Mouse (Mus musculus): ENCODE data around the gene Fbxl18. TPM values are rescaled to one million over a fixed set of nuclear protein-coding genes. Genes with fewer than 3 reads are reported as not detected.

Fbxl18 gene
- total and polyA plus RNA-seq, 3 experiments = 4.6 to 7.4 TPM; not detected in 1

GRCm38 (mm10) chr5:142877337-142878280 lies 17.6 kb downstream of the Fbxl18 start (continued):
- TF ChIP-seq GATA1 (IDR thresholded peaks at IDR 0.05; ENCODE audit: low read depth, low read length) (no peak), MAX (IDR thresholded peaks at IDR 0.05; ENCODE audit: low read length) (no peak), CTCF (IDR thresholded peaks at IDR 0.05 in 2 of 3, conservative IDR thresholded peaks at IDR 0.05 in 1 of 3; ENCODE audit: control insufficient read depth in 1 of 3, insufficient read depth in 1 of 3, low read depth in 2 of 3, low read length in 3 of 3, poor library complexity in 1 of 3, severe bottlenecking in 1 of 3) (peak in 2 of 3 experiments; percentile 84 to 99), ELF1 (IDR thresholded peaks at IDR 0.05; ENCODE audit: low read depth, low read length) (no peak), SIN3A (IDR thresholded peaks at IDR 0.05; ENCODE audit: low read length) (peak; percentile 23; the same call in 1 of the 2 replicates), CHD1 (IDR thresholded peaks at IDR 0.05; ENCODE audit: low read depth, low read length) (no peak), UBTF (IDR thresholded peaks at IDR 0.05; ENCODE audit: borderline replicate concordance, insufficient read depth, low read depth, low read length) (no peak), NELFE (IDR thresholded peaks at IDR 0.05; ENCODE audit: low read depth, low read length) (no peak), MAZ (IDR thresholded peaks at IDR 0.05; ENCODE audit: low read depth, low read length) (peak; percentile 46; the same call in 1 of the 2 replicates), USF2 (IDR thresholded peaks at IDR 0.05; ENCODE audit: borderline replicate concordance in 1 of 2, insufficient read depth in 1 of 2, low read depth in 1 of 2, low read length in 2 of 2) (no peak), HCFC1 (IDR thresholded peaks at IDR 0.05; ENCODE audit: low read depth, low read length) (0 out of 2 replicates have a peak, but pooled peaks have one; percentile 28), SMC3 (IDR thresholded peaks at IDR 0.05; ENCODE audit: low read depth, low read length) (peak; percentile 92), TAL1 (IDR thresholded peaks at IDR 0.05; ENCODE audit: low read length) (no peak), MAFK (IDR thresholded peaks at IDR 0.05; ENCODE audit: borderline replicate concordance, low read depth, low read length) (no peak)

- H3K36me3 ChIP-seq (ENCODE audit: control insufficient read depth in 1 of 2, insufficient read depth in 2 of 2, low read length in 2 of 2) = no peaks in the 10 kb centered on the region; a peak in 1 of 4 replicates
- no peaks in the 10 kb centered on the region for H3K4me1 ChIP-seq (ENCODE audit: control insufficient read depth in 1 of 2, insufficient read depth in 2 of 2, low read length in 2 of 2)
- TF ChIP-seq ETS1 (IDR thresholded peaks at IDR 0.05; ENCODE audit: low read depth, low read length) = no peak
- no peak for TF ChIP-seq CHD2 (IDR thresholded peaks at IDR 0.05; ENCODE audit: low read length)
- TF ChIP-seq MAZ (IDR thresholded peaks at IDR 0.05; ENCODE audit: low read depth, low read length) = no peak
- TF ChIP-seq BHLHE40 (IDR thresholded peaks at IDR 0.05; ENCODE audit: borderline replicate concordance, low read depth, low read length) = no peak
- TF ChIP-seq KAT2A (conservative IDR thresholded peaks at IDR 0.05; ENCODE audit: low read depth, low read length) = no peak
- no peak for TF ChIP-seq MEF2A (IDR thresholded peaks at IDR 0.05; ENCODE audit: extremely low read depth, insufficient replicate concordance, low read depth, low read length, poor library complexity, severe bottlenecking)
- TF ChIP-seq GABPA (IDR thresholded peaks at IDR 0.05; ENCODE audit: low read depth, low read length) = no peak
- no peak for TF ChIP-seq RAD21 (IDR thresholded peaks at IDR 0.05; ENCODE audit: low read depth, low read length)
- TF ChIP-seq SMC3 (IDR thresholded peaks at IDR 0.05; ENCODE audit: low read depth, low read length) = no peak
- TF ChIP-seq GATA1 (IDR thresholded peaks at IDR 0.05; ENCODE audit: low read depth, low read length) = no peak
- TF ChIP-seq USF1 (IDR thresholded peaks at IDR 0.05; ENCODE audit: low read depth, low read length) = no peak
- no peak for TF ChIP-seq MAFK (IDR thresholded peaks at IDR 0.05; ENCODE audit: borderline replicate concordance, low read depth, low read length)
- no peak for TF ChIP-seq ZKSCAN1 (IDR thresholded peaks at IDR 0.05; ENCODE audit: low read depth, low read length)
- TF ChIP-seq POLR2A (IDR thresholded peaks at IDR 0.05; ENCODE audit: control insufficient read depth in 1 of 2, insufficient read depth in 1 of 2, low read depth in 1 of 2, low read length in 2 of 2, poor library complexity in 1 of 2) = no peak
- TF ChIP-seq EP300 (IDR thresholded peaks at IDR 0.05; ENCODE audit: low read depth in 1 of 2, low read length in 2 of 2) = no peak
- no peak for TF ChIP-seq E2F4 (IDR thresholded peaks at IDR 0.05; ENCODE audit: borderline replicate concordance, low read depth, low read length)
- TF ChIP-seq MYC (IDR thresholded peaks at IDR 0.05; ENCODE audit: low read depth, low read length) = no peak
- TF ChIP-seq TBP (IDR thresholded peaks at IDR 0.05; ENCODE audit: low read depth, low read length) = no peak
- no peak for TF ChIP-seq SIN3A (IDR thresholded peaks at IDR 0.05; ENCODE audit: low read length)
- H3K4me3 ChIP-seq (ENCODE audit: control insufficient read depth in 1 of 2, insufficient read depth in 1 of 2, low read depth in 2 of 2, low read length in 2 of 2) = no peak overlapping the region
- no peaks in the 10 kb centered on the region for H3K9me3 ChIP-seq (replicated peaks; ENCODE audit: insufficient read depth, low read length)
- DNase-seq (ENCODE audit: low read depth, low spot score) = no peak
- no peak overlapping the region for H3K9ac ChIP-seq (ENCODE audit: control insufficient read depth, low read depth, low read length, poor library complexity, severe bottlenecking)
- no peak overlapping the region for H3K27ac ChIP-seq (ENCODE audit: control insufficient read depth, low read depth, low read length)
- no peaks in the 10 kb centered on the region for H3K27me3 ChIP-seq (ENCODE audit: control insufficient read depth in 1 of 2, insufficient read depth in 2 of 2, low read length in 2 of 2)
- H3K79me2 ChIP-seq (ENCODE audit: control insufficient read depth, insufficient read depth, low read length, poor library complexity) = no peaks in the 10 kb centered on the region
Measured at GRCm38 (mm10) chr5:142876896-142877295, 18.3 kb downstream of the Fbxl18 start.
